Mouse (Mus musculus) embryonic fibroblast, embryonic 13.5 days (primary cell): ENCODE measurements around the gene Gpr34.

Experiments
- CTCF ChIP-seq: IDR thresholded peaks from 2 replicates; pipeline ENCODE4 v1.5.1; 2011; ENCODE audit warnings: mild to moderate bottlenecking, control low read depth, low read length, moderate library complexity, borderline replicate concordance; ENCODE audit not compliant: insufficient read depth
- POLR2A ChIP-seq: IDR thresholded peaks from 2 replicates; pipeline ENCODE4 v1.6.1; 2011; ENCODE audit warnings: low read depth, mild to moderate bottlenecking, control low read depth, low read length, moderate library complexity

GRCm38 (mm10) chrX:13618476-13618875 is 13.4 kb upstream of the Gpr34 start:
- TF ChIP-seq POLR2A (no peak), CTCF (no peak)
